Mouse (Mus musculus): ENCODE measurements around the gene Stk32b.
A peak's percentile ranks its signal among the peaks of the same experiment; 100 is the strongest.

The Stk32b gene

DNA sequence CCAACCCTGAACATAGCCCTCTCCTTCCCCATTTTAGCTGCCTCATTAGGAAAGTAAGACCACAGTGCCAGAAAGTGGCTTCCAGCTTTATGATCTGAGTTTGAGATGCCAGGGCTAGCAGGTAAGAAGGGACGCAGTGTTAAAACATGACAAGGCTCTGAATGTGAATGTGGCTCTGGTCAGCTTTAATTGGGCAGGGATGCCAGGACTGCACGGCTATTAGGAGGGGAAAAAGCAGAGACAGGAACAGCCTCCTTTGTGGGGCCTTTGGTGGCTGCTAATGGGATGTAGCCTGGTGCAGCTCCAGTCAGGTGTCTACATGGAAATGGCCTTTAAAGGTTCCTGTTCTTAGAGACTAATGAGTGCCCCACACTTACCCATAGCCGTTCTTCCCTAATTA is 52.0 kb downstream of the Stk32b start:
- ATAC-seq (ENCODE audit: low TSS enrichment), result no peak

- ATAC-seq (ENCODE audit: low TSS enrichment), result no peak
Measured at GRCm38 (mm10) chr5:37659177-37659576, 57.8 kb downstream of the Stk32b start.

DNA sequence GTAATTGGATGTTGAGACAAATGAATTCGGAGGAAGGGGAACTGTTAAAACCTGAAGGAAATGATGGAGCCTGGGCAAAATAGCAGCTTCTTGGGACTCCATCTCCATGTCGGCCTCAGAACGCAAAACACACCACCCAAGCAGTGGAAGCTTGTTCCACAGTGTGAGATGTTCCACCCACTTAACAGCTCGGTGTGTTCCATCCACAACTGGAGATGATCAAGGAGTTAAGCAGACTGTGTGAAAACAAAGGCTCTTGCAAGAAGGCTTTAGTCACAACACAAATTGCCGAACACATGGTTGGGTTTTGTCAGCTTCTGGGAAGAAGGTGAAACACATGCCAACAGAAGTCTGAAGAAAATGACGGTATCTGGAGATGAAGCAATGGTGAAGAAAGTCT is 59.2 kb downstream of the Stk32b start:
- ATAC-seq (ENCODE audit: low TSS enrichment), result peak; percentile 100

DNA sequence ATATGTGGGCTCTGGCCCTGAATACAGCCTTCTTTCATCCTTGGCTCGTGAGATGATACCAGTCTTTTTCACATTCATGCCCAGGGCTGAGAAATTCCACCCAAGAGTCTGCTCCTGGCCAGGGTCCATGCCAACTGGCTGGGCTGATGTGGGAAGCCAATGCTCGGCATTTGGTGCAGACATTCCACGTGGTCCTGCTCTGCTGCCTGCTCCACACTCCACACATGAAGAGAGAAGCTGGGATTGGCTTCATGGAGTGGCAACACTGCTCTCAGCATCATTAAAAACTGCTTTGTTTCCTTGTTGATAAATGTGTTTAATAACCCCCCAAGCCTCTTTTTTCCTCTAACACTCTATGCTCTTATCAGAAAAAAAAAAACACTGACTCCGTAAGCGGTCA is 61.8 kb downstream of the Stk32b start:
- no peak for ATAC-seq (ENCODE audit: low TSS enrichment)

- ATAC-seq (ENCODE audit: low TSS enrichment), result no peak
Measured at GRCm38 (mm10) chr5:37650681-37651211, 66.2 kb downstream of the Stk32b start.

DNA sequence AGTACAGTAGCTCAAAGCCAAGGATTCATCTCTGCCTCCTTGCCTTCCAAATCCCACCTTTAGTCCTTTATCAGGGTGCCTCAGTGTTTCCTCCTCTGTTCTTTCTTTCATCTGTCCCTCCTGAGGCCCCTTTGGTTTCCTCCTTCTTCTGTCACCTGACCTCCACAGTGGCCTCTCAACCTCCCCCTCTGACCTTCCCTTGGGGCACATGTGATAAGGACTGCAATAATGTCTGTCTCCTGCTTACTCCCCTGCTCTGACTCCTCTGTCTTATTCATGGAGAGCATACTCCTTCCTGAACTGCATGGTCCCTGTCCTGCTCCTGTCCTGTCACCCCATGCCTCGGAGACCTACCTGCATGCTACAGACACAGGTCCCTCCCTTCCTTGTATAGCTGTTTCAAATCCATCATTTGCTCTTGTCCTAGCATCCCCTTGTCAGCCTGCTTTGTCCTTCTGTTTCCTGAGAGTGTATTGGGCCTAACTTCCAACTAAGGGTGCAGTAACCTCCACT is 66.8 kb downstream of the Stk32b start:
- no peak for ATAC-seq (ENCODE audit: low TSS enrichment)

GRCm38 (mm10) chr5:37644082-37644481 is 72.9 kb downstream of the Stk32b start:
- ATAC-seq (ENCODE audit: low TSS enrichment), result no peak

- ATAC-seq (ENCODE audit: low TSS enrichment), result peak; percentile 23; the same call in 1 of the 2 replicates
Measured at GRCm38 (mm10) chr5:37642486-37642885, 74.5 kb downstream of the Stk32b start.

DNA sequence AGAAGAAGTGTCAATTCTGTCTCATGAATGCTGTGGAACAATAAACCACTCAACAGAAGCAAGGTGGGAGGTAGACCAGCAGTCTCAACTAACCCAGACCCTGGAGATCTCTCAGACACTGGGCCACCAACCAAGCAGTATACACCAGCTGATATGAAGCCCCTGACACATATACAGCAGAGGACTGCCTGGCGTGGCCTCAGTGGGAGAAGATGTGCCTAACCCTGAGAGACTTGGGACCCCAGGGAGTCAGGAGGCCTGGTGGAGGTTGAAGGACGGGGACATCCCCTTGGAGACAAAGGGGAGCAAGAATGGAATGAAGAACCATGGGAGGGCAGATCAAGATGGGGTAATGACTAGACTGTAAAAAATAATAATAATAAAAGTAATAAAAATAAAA is 82.2 kb downstream of the Stk32b start:
- no peak for ATAC-seq (ENCODE audit: low TSS enrichment)

GRCm38 (mm10) chr5:37627437-37628163 is 89.4 kb downstream of the Stk32b start:
- no peak for ATAC-seq (ENCODE audit: low TSS enrichment)

DNA sequence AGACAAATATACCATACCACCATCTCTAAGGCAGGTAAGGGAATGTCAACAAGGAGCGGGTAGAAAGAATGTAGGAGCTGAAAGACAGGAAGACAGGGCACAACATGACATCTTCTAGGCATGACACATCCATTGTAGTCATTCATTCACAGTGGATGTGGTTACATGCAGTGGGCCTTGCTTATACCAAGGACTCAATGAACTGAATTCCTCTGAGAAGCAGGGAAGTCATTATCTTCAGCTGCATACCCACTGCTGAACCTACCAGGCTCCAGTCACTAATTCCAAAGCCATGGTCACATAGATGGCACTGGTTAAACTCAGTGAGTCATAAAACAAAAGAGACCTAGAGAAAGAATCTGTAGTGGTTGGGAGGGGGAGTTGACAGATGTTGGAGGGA is 105.1 kb downstream of the Stk32b start:
- no peak for ATAC-seq (ENCODE audit: low TSS enrichment)

DNA sequence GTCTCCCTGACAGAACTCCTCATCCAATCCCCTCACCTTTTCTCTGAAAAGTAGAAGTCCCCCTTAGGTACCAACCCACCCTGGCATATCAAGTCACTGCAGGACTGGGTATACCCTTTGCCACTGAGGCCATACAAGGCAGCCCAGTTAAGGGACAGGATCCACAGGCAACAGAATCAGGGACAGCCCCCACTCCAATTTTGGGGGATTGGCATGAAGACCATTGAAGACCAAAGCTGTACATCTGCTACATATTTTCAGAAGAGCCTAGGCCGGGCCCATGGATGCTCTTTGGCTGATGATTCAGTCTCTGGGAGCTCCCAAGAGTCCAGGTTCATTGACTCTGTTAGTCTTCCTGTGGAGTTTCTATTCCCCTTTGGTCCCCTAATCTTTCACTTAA is 117.4 kb downstream of the Stk32b start:
- no peak for ATAC-seq (ENCODE audit: low TSS enrichment)

GRCm38 (mm10) chr5:37598271-37598670 is 118.7 kb downstream of the Stk32b start:
- ATAC-seq (ENCODE audit: low TSS enrichment), result no peak

GRCm38 (mm10) chr5:37592411-37592810 is 124.6 kb downstream of the Stk32b start:
- no peak for ATAC-seq (ENCODE audit: low TSS enrichment)

GRCm38 (mm10) chr5:37587861-37588260 is 129.1 kb downstream of the Stk32b start:
- no peak for ATAC-seq (ENCODE audit: low TSS enrichment)

DNA sequence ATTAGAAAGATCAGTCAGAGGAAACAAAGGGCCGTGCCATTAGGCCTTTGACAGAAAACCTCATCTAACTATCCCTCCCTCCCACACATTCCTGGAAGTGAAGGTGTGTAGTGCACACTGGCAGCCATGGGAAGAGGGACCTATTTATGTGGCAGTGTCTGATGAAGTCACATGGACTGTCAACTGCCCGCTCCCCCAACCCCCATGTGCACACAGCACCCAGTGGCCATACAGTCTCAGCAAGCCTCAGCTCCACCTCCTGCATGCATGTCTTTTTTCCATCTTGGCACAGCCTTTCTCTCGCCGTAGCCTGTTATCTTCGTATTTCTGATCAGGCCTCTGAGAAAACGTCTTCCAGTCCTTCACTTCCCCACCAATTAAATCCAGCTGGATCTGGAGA is 130.9 kb downstream of the Stk32b start:
- ATAC-seq (ENCODE audit: low TSS enrichment), result no peak

DNA sequence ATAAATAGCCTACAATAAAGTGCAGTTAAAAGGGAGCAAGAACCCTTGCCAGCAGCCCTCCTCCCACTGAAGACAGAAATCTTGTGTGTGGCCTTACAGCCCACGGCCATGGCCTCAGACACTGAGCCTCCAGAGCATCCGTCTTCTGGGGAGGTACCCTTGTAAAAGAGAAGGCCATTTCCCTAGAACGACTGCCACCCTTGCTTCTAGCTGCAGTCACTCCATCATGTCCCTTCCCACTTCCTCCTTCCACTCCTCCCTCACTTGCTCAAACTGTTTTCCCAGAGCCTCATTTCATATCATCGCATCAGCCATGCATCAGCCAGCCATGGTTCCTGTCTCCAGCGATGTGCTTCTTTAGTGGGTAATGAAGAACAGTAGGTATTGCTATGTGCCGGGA is 141.5 kb downstream of the Stk32b start:
- no peak for ATAC-seq (ENCODE audit: low TSS enrichment)

- no peak for ATAC-seq (ENCODE audit: low TSS enrichment)
Measured at GRCm38 (mm10) chr5:37557274-37557815, 159.6 kb downstream of the Stk32b start.

DNA sequence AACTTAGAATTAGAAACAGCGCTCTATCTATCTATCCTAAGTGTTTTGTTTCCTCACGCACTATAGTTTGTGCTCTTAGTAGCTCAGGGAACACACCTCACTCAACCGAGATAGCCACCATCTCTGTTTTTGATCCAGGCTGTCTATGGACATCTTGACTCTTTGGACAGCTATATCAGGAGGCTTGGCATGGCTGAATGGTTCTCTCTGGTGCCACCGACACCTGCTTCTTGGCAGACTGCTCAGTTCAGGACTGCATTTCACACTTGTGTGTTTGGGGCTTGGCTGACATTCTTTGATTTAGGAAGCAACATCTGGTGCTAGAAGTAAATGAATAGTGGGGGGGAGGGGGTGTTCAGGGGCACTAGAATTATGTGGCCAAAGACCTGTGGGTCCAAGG is 162.7 kb downstream of the Stk32b start:
- no peak for ATAC-seq (ENCODE audit: low TSS enrichment)

GRCm38 (mm10) chr5:37551649-37552048 is 165.3 kb downstream of the Stk32b start:
- ATAC-seq (ENCODE audit: low TSS enrichment), result no peak

DNA sequence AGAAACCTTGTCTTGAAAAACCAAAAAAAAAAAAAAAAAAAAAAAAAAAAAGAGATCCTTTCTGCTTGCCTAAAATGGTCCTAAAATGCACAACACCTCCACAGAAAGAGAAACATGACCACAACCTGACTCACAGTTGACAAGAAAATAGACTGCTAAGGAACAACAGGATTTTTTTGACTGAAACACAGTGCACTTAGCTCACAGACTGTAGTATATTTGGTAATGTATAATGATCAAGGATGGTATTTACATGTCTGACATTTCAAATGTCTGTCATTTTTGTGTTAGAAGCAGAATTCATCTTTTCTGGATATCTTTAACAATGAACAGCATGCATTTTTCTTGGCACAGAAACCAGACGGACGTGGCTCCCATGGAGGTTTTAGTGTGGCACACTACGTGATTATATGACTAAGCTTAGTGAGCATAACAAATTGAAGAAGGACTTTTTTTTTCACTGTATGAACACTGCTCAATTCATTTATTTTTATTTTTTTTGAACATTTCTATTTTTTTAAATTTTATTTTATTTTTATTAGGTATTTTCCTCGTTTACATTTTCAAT is 181.2 kb downstream of the Stk32b start:
- ATAC-seq (ENCODE audit: low TSS enrichment), result peak; percentile 57; the same call in 1 of the 2 replicates

GRCm38 (mm10) chr5:37535227-37535626 is 181.7 kb downstream of the Stk32b start:
- ATAC-seq (ENCODE audit: low TSS enrichment), result no peak

- ATAC-seq (ENCODE audit: low TSS enrichment), result no peak
Measured at GRCm38 (mm10) chr5:37525363-37525762, 191.6 kb downstream of the Stk32b start.

Measured in frontal cortex, adult (tissue).